Mouse (Mus musculus): Measurements from ENCODE around the gene Zfp830. TPM values are rescaled to one million over a fixed set of nuclear protein-coding genes. Genes with fewer than 3 reads are reported as not detected.

The Zfp830 gene
- total and polyA plus RNA-seq, 3 experiments = 1.7 to 21.9 (median 18.0) TPM

Other genes starting within 250 kb of the Zfp830 start
- under 1 TPM; 0.46 to 0.83 TPM for gene Cct6b, start within 50 bp of the Zfp830 start, total RNA-seq (2021)
- gene Cct6b, start within 50 bp of the Zfp830 start, polyA plus RNA-seq (2012; rRNA removed) = 0.08 TPM in 1 of 2 replicates, not detected in the other
- 10 to 100 TPM; 19.2 to 27.5 TPM for gene Lig3, start 16.8 kb downstream of the Zfp830 start, total RNA-seq (2021)
- 8.1 and 10.7 TPM in 2 replicates for gene Lig3, start 16.8 kb downstream of the Zfp830 start, polyA plus RNA-seq (2012; rRNA removed)
- gene Rffl, start 106.9 kb downstream of the Zfp830 start, total RNA-seq (2021) = 10 to 100 TPM in 1 of 2 experiments, 1 to 10 TPM in 1; 5.3 to 10.6 TPM
- 6.5 and 7.4 TPM in 2 replicates for gene Rffl, start 106.9 kb downstream of the Zfp830 start, polyA plus RNA-seq (2012; rRNA removed)
- gene Rad51d, start 126.3 kb downstream of the Zfp830 start, total RNA-seq (2021) = 10 to 100 TPM in 1 of 2 experiments, 1 to 10 TPM in 1; 9.3 to 16.7 TPM
- gene Rad51d, start 126.3 kb downstream of the Zfp830 start, polyA plus RNA-seq (2012; rRNA removed) = 8.8 and 9.4 TPM in 2 replicates
- under 1 TPM in 1 of 2 experiments, not detected in 1; 0.24 TPM for gene Fndc8, start 127.8 kb downstream of the Zfp830 start, total RNA-seq (2021)
- 0.24 and 0.44 TPM in 2 replicates for gene Fndc8, start 127.8 kb downstream of the Zfp830 start, polyA plus RNA-seq (2012; rRNA removed)
- gene Nle1, start 144.1 kb downstream of the Zfp830 start, total RNA-seq (2021) = 10 to 100 TPM; 16.6 to 17.0 TPM
- gene Nle1, start 144.1 kb downstream of the Zfp830 start, polyA plus RNA-seq (2012; rRNA removed) = 33.1 and 34.4 TPM in 2 replicates
- gene Unc45b, start 146.2 kb downstream of the Zfp830 start, total RNA-seq (2021) = 10 to 100 TPM in 1 of 2 experiments, 1 to 10 TPM in 1; 5.2 to 14.3 TPM
- gene Unc45b, start 146.2 kb downstream of the Zfp830 start, polyA plus RNA-seq (2012; rRNA removed) = 4.6 and 5.7 TPM in 2 replicates
- gene Slfn5, start 187.0 kb downstream of the Zfp830 start, total RNA-seq (2021) = 10 to 100 TPM; 28.3 to 32.7 TPM
- 2.2 and 2.3 TPM in 2 replicates for gene Slfn5, start 187.0 kb downstream of the Zfp830 start, polyA plus RNA-seq (2012; rRNA removed)
- 1 to 10 TPM; 5.3 to 7.5 TPM for gene Slfn9, start 227.5 kb downstream of the Zfp830 start, total RNA-seq (2021)
- gene Slfn9, start 227.5 kb downstream of the Zfp830 start, polyA plus RNA-seq (2012; rRNA removed) = 0.91 and 1.2 TPM in 2 replicates